Mouse (Mus musculus) stomach, postnatal 0 days (tissue): ENCODE results near the gene Nrip1.

Experiments
- CTCF ChIP-seq: IDR thresholded peaks from 2 replicates; pipeline ENCODE4 v1.5.1; 2016; ENCODE audit warnings: antibody characterized with exemption, low read depth, mild to moderate bottlenecking, moderate library complexity
- EP300 ChIP-seq: optimal IDR thresholded peaks from 2 replicates; pipeline ENCODE3; 2016; ENCODE audit warnings: antibody characterized with exemption

GRCm38 (mm10) chr16:76312887-76313420 is 60.7 kb downstream of the Nrip1 start:
- TF ChIP-seq EP300 (no peak), CTCF (no peak)
